ENCODE assay signal across 8 mouse cellular contexts in genomic region chr10:117844782-117845596, GRCm38 (mm10). TPM values are rescaled to one million over a fixed set of nuclear protein-coding genes. Genes with fewer than 3 reads are reported as not detected.
DNase-seq lines count a peak whose midpoint lies in the region; ATAC-seq and TF ChIP-seq lines count a peak whose summit lies in the region.

No protein-coding gene starts in this region.

- H3K4me2 ChIP-seq in embryonic facial prominence, embryonic 14.5 days (ENCODE audit: low read depth, low read length), result peak overlapping the region; percentile 74
- peak overlapping the region; percentile 73 for H3K4me2 ChIP-seq in midbrain, postnatal 0 days (ENCODE audit: low read depth, low read length, poor library complexity, severe bottlenecking)

- peak overlapping the region; percentile 95 for H3K9ac ChIP-seq in embryonic facial prominence, embryonic 14.5 days (ENCODE audit: low read depth, low read length)
- H3K9ac ChIP-seq in midbrain, postnatal 0 days (replicated peaks; ENCODE audit: low read length, poor library complexity, severe bottlenecking), result peak overlapping the region; percentile 86

- WGBS in embryonic facial prominence, embryonic 14.5 days, result under 1% methylated on average over 26 of the region's 52 CpGs
- 2% methylated on average over 33 of the region's 52 CpGs for WGBS in midbrain, postnatal 0 days

- H3K4me3 ChIP-seq in embryonic facial prominence, embryonic 14.5 days (ENCODE audit: low read depth, low read length), result peak overlapping the region; percentile 73
- H3K4me3 ChIP-seq in midbrain, postnatal 0 days (ENCODE audit: low read depth, low read length), result peak overlapping the region; percentile 79

- no peaks in the 10 kb centered on the region for H3K9me3 ChIP-seq in embryonic facial prominence, embryonic 14.5 days (ENCODE audit: control insufficient read depth, low read length)
- H3K9me3 ChIP-seq in midbrain, postnatal 0 days (ENCODE audit: low read length), result no peaks in the 10 kb centered on the region

- TF ChIP-seq CTCF in midbrain, postnatal 0 days (IDR thresholded peaks at IDR 0.05), result no peak

- peak; percentile 30 for ATAC-seq in embryonic facial prominence, embryonic 14.5 days (ENCODE audit: low read depth)
- peak; percentile 47 for ATAC-seq in midbrain, postnatal 0 days (ENCODE audit: low FRiP score)

- DNase-seq in 3T3-L1 (ENCODE audit: low read depth, low spot score), result peak; percentile 73
- DNase-seq in adrenal gland, postnatal 25 days, result peak; percentile 63
- DNase-seq in embryonic facial prominence, embryonic 14.5 days (ENCODE audit: low spot score), result peak; percentile 83
- peak; percentile 79 for DNase-seq in heart, adult 8-10 months (ENCODE audit: low spot score)
- DNase-seq in kidney, adult 8-10 months, result peak; percentile 66 to 70
- peak; percentile 73 for DNase-seq in liver
- peak; percentile 61 for DNase-seq in midbrain, postnatal 0 days (ENCODE audit: low spot score)
- DNase-seq in spleen, postnatal 10 days (ENCODE audit: low spot score in 2 of 2), result peak; percentile 75 to 76

- H3K27me3 ChIP-seq in embryonic facial prominence, embryonic 14.5 days (replicated peaks; ENCODE audit: control insufficient read depth, insufficient read depth, low read length), result no peaks in the 10 kb centered on the region
- no peaks in the 10 kb centered on the region for H3K27me3 ChIP-seq in midbrain, postnatal 0 days (ENCODE audit: insufficient read depth, low read length)

- no peaks in the 10 kb centered on the region for H3K36me3 ChIP-seq in embryonic facial prominence, embryonic 14.5 days (ENCODE audit: control insufficient read depth, insufficient read depth, low read length)
- H3K36me3 ChIP-seq in midbrain, postnatal 0 days (ENCODE audit: insufficient read depth, low read length), result no peaks in the 10 kb centered on the region

- H3K4me1 ChIP-seq in embryonic facial prominence, embryonic 14.5 days (ENCODE audit: control insufficient read depth, insufficient read depth, low read length), result peaks cover 17% of the 10 kb centered on the region
- peaks cover 4% of the 10 kb centered on the region; the same call in 1 of the 2 replicates for H3K4me1 ChIP-seq in midbrain, postnatal 0 days (ENCODE audit: insufficient read depth, low read length)

- H3K27ac ChIP-seq in embryonic facial prominence, embryonic 14.5 days (replicated peaks; ENCODE audit: low read depth, low read length), result peak overlapping the region; percentile 99
- peak overlapping the region; percentile 98 for H3K27ac ChIP-seq in midbrain, postnatal 0 days (ENCODE audit: low read depth, low read length)

RNA-seq across cellular contexts. Expression of gene Rap1b, which starts 0.8 kb away (rescaled TPM):
- total RNA-seq in adrenal gland, postnatal 25 days (2021), result 128 and 129 TPM in 2 replicates
- 202 and 204 TPM in 2 replicates for polyA plus RNA-seq in embryonic facial prominence, embryonic 14.5 days (2014; fragmentation: Nextera tagmentation; extraction: Ambion mirVana)
- 10 to 100 TPM; 38.8 to 47.5 (median 44.8) TPM for total RNA-seq in heart, adult 8-10 months (2022)
- 66.0 and 78.7 TPM in 2 replicates for total RNA-seq in midbrain, postnatal 0 days (2014; rRNA removed)
- 140 and 145 TPM in 2 replicates for polyA plus RNA-seq in midbrain, postnatal 0 days (2015; fragmentation: Nextera tagmentation; extraction: Ambion mirVana)

RNA-seq across cellular contexts. Expression of gene Nup107, which starts 52.5 kb away (rescaled TPM):
- 16.5 and 23.0 TPM in 2 replicates for total RNA-seq in adrenal gland, postnatal 25 days (2021)
- polyA plus RNA-seq in embryonic facial prominence, embryonic 14.5 days (2014; fragmentation: Nextera tagmentation; extraction: Ambion mirVana), result 50.6 and 59.6 TPM in 2 replicates
- total RNA-seq in heart, adult 8-10 months (2022), result 1 to 10 TPM; 7.0 to 8.4 (median 7.8) TPM
- total RNA-seq in midbrain, postnatal 0 days (2014; rRNA removed), result 14.0 and 26.9 TPM in 2 replicates
- 16.7 and 17.5 TPM in 2 replicates for polyA plus RNA-seq in midbrain, postnatal 0 days (2015; fragmentation: Nextera tagmentation; extraction: Ambion mirVana)

Comparison
In these comparisons a context has a peak if more than half of its experiments do, and no peak if none do; other contexts are left out.
1. Peak in every context shown above with its lines: DNase-seq, ATAC-seq, H3K4me3 ChIP-seq and H3K27ac ChIP-seq.